Mouse (Mus musculus): ENCODE measurements around the gene Evi5.

DNA sequence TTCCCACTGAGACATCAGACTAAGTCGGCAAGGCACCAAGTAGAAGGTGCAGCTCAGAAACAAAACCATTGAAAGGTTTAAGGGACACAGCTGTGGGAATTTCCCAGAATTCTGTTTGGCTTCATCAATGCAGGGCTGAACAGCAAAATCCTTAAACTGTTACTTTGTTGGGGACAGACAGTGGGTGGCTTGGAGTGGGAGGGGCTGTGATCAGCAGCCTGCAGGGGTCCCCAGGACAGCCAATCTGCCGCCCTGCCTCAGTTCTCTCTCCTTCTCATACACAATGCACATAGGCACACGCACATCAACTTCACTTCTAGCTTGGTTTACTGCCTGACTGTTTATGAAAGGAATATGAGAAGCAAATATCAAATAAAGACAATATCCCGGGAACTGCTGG lies 40.4 kb upstream of the Evi5 start:
- no peak for TF ChIP-seq CTCF (IDR thresholded peaks at IDR 0.05; ENCODE audit: insufficient read depth, low read length)
- no peak for TF ChIP-seq POLR2A (IDR thresholded peaks at IDR 0.05; ENCODE audit: borderline replicate concordance, extremely low read depth, low read depth, low read length)
